Mouse (Mus musculus): ENCODE measurements around the gene Usp47.

The Usp47 gene

GRCm38 (mm10) chr7:112155194-112155593 is 131.9 kb downstream of the Usp47 start:
- DNase-seq (ENCODE audit: low spot score) = no peak

- peak; percentile 27 for DNase-seq (ENCODE audit: low spot score)
Measured at GRCm38 (mm10) chr7:112157584-112158315, 134.4 kb downstream of the Usp47 start.

DNA sequence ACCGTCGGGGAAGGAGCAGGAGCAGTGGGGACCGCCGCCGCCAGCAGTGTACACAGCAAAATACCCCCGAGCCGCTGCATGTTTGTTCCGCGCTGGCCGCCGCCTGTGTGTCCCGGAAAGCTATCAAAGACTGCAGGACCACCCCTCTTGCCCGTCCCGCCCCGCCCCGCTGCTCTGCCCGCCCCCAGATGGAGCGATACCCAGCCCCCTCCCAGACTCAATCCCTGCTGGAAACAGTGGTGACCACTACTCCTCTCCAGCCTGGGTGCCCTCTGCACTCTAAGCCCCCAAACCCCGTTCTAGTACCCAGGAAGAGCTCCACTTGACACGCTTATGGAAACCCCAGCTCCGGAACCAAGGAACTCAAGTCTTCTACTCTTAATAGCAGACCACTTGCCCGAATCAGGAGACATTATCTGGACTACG is 135.0 kb downstream of the Usp47 start:
- peak; percentile 55 for DNase-seq (ENCODE audit: low spot score)

DNA sequence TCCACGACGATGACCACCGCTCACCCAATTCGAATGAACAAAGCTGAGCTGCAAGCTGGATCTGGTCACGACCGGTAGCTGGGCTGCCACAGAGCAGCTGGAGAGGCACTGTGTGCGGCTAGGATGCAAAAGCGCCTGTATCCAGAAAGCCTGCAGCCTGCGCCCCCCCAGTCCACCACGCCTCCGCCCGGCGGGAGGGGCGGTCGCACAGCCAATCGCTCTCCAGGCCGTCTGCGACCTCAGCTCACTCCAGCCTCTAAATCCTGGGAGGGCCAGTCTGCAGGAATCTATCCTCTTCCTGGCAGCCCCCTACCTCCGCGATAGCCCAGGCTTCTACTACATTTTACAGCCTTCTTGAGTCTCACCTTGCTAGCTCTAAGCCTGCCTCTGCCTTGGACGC is 135.6 kb downstream of the Usp47 start, which contains the start of gene Dkk3:
Dkk3 (minus strand) TSS at position 116 of the 400 bp plus-strand sequence.
- peak; percentile 33 for DNase-seq (ENCODE audit: low spot score)

DNA sequence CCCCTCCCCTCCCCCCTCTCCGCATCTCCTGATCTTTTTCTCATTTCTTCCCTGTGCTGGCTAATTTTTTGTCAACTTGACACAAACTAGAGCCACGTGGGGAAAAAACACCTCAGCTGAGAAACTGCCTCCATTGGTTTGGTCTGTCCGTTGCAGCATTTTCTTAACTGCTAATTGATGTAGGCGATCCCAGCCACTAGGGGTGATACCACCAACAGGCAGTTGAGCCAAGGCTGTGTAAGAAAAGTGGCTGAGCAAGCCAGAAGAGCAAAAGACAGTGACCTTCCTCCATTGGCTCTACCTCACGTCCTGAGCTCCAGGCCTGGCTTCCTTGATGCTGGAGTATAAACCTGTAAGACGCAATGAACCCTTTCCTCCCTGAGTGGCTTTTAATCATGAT is 136.5 kb downstream of the Usp47 start:
- no peak for DNase-seq (ENCODE audit: low spot score)

Data from yolk sac, embryonic 10.5 days (tissue).